Mouse (Mus musculus): ENCODE results near the gene Coro6.

The Coro6 gene

DNA sequence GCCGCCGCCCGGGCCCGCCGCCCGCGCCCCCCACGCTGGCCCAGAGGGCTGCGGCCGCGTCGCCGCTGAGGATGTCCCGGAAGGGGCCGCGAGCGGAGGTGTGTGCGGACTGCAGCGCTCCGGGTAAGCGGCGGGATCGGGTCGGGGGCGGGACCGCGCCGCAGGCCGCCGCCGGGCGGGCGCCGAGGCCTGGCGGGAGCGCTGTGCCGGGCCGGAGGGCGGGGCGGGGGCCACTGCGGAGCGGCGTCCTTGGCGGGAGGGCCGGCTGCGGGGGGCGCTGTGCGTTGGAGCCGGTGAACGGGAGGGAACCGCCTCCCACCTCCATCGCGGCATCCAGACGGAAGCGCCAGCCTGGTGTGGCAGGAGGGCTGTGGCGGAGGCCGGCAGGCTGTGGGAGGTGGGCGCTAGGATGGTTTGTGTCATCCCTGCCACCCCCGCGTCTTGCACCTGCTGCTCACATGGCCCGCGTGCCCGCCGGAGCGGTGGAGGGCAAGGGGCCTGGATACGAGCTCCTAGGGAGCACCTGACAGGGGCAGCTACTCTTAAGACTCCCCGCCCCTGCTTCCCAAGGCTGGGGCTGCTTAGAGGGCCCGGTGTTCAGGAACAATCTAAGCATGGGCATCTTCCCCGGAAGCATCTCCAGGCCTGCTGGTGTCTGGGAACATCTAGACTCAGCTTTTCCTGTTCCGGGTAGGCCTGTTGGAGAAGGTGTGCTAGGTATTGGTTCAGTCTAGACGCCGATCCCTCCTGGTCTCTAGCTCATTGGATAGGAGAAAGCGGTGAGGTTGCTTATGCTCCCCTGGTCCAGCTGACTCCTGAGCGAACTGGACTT is 31.5 kb downstream of the Coro6 start, which contains the start of gene Git1:
Gene Git1 (plus strand): TSS at position 51 of the 832 bp plus-strand sequence.
- DNase-seq (ENCODE audit: low spot score): peak; percentile 34

- no peak for DNase-seq (ENCODE audit: low spot score)
Measured at GRCm38 (mm10) chr11:77494344-77494676, 32.1 kb downstream of the Coro6 start.

DNA sequence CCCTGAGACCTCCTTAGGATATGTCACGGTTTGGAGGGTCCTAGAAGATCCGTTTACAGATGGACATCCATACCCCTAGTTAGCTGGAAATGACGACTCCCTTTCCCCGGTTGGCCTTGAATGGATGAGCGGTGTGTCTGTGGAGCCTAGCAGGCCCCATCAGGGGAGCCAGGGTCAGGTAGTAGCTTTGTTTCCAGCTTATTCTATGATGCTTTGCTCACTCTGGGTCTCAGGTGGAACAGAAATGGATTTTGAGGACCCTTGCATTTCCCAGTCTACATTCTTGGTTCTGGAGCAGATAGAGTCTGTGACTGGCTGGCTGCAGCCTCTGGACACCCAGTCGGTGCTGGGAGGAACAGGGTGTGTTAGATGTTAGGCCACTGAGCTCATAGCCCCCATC is 32.6 kb downstream of the Coro6 start:
- no peak for DNase-seq (ENCODE audit: low spot score)

- DNase-seq (ENCODE audit: low spot score): no peak
Measured at GRCm38 (mm10) chr11:77495507-77495906, 33.3 kb downstream of the Coro6 start.

DNA sequence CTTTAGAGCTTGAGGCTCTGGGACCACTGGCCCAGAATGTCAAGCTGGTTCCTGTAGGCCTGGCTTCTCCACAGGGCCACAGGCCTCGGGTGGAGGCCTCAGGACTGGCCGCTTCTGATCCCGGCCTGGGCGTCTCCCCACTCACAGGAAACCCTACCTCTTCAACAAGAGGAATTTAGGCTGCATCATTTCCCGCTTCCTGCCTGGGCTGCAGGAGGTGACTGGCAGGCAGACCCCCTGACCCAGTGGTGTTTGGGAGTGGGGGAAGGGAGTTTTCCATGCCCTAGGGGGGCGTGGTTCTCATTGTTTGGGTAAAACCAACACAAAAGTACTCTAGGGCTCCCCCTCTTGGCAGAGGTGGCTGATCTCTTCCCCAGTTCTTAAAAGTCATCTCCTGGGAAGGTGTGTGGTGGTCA is 35.1 kb downstream of the Coro6 start:
- peak; percentile 54 for DNase-seq (ENCODE audit: low spot score)

- no peak for DNase-seq (ENCODE audit: low spot score)
Measured at GRCm38 (mm10) chr11:77497851-77498250, 35.6 kb downstream of the Coro6 start.

GRCm38 (mm10) chr11:77498261-77499139 is 36.3 kb downstream of the Coro6 start:
- DNase-seq (ENCODE audit: low spot score): no peak

- DNase-seq (ENCODE audit: low spot score): no peak
Measured at GRCm38 (mm10) chr11:77499354-77499753, 37.1 kb downstream of the Coro6 start.

DNA sequence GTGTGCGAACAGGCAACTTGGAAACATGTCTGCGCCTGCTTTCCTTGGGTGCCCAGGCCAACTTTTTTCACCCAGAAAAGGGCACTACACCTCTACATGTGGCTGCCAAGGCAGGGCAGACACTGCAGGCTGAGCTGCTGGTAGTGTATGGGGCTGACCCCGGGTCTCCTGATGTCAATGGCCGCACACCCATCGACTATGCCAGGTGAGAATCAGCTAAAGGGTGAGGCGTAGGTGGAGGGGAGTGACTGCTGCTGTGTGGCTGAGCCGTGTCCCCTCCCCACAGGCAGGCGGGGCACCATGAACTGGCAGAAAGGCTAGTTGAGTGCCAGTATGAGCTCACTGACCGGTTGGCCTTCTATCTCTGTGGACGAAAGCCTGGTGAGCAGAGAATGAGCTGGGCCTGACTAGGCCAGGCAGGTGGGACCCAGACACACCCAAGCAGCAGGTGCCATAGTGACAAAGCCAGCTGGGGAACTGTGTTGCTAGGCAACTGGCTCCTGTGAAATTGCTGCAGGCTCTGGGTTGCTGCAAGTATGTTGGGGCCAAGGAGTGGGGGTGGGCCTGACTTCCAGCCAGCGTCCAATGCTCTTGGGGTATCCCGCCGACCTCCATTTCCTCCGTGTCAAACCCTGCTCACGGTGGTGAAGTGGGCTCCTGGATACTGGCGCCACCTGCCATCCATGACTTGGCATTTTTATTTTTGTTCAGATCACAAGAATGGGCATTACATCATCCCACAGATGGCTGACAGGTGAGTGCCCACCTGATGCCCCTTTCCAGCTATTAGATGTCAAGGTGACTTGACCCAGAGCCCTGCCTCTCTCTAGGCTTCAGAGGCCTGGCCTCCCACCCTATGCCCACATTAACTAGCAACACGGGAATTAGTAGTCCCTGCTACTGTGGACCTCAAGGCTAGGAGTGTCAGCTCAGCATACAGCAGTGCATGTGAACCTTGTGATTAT is 38.4 kb downstream of the Coro6 start:
- DNase-seq (ENCODE audit: low spot score): no peak

- DNase-seq (ENCODE audit: low spot score): peak; percentile 77
Measured at GRCm38 (mm10) chr11:77501392-77501791, 39.2 kb downstream of the Coro6 start.

DNA sequence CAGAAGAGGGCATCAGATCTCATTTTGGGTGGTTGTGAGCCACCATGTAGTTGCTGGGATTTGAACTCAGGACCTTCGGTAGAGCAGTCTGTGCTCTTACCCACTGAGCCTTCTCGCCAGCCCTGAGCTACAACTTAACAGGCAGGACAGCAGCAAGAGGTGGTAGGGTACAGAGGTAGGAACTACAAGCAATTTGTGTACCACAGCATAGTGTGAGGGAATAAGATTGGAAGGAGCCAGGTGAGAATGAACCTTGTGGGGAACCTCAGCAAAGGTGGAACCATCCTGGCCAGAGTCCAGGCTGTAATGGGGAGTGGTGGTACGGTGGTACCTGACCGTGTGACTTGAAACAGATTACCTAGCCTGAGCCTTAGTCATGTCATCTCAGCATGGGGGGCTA is 39.8 kb downstream of the Coro6 start:
- DNase-seq (ENCODE audit: low spot score): no peak

- no peak for DNase-seq (ENCODE audit: low spot score)
Measured at GRCm38 (mm10) chr11:77502481-77502880, 40.3 kb downstream of the Coro6 start.

DNA sequence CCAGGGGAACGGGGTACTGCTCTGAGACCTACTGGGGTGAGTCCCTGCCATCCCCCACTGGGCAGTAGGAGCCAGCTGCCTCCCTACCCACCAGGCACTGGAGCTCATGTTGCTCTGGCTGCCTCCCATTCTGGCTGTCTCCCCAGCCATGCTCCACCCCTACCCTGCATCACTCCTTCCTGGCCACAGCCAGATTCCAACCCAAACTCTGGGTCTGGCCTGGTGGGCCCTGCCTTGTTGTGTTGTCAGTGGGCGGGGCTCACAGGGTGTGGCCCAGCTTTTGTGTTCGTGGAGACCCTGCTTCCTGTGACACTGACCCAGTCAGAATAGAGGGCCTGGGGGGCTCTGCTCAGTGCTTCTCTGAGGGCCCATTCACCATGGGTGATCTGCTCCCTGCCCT is 41.3 kb downstream of the Coro6 start:
- DNase-seq (ENCODE audit: low spot score): no peak

DNA sequence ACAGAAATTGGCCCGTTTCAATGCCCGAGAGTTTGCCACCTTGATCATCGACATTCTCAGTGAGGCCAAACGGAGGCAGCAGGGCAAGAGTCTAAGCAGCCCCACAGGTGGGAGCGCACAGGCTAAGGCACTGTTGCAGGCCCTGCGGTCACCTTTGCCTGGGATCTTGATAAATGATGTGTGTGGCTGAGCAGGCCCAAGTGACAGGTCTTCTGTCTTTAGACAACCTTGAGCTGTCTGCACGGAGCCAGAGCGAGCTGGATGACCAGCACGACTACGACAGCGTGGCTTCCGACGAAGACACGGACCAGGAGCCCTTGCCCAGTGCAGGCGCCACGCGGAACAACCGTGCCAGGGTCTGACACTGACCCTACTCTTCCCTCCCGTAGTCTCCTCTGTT is 42.2 kb downstream of the Coro6 start:
- DNase-seq (ENCODE audit: low spot score): no peak

- DNase-seq (ENCODE audit: low spot score): no peak
Measured at GRCm38 (mm10) chr11:77505291-77505980, 43.2 kb downstream of the Coro6 start.

- no peak for DNase-seq (ENCODE audit: low spot score)
Measured at GRCm38 (mm10) chr11:77506273-77506672, 44.1 kb downstream of the Coro6 start.

DNA sequence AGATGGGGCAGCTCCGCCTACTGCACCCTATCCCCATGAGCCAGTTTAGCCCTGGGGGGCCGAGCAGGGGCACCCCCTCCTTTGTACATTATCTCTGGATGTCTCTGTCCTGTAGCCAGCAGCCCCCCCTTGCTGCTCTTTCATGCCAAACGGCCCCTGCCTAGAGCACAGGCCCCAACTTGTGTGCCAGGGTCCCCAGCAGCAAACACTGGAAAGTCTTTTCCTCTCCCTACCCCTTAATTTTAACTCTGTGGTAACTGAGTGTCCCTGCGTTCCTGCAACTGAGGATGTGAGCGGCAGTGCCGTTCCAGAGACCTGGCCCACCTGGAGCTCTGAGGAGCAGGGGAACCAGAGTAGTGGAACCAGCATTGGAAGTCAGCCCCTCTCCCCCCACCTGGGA is 44.7 kb downstream of the Coro6 start:
- DNase-seq (ENCODE audit: low spot score): no peak

DNA sequence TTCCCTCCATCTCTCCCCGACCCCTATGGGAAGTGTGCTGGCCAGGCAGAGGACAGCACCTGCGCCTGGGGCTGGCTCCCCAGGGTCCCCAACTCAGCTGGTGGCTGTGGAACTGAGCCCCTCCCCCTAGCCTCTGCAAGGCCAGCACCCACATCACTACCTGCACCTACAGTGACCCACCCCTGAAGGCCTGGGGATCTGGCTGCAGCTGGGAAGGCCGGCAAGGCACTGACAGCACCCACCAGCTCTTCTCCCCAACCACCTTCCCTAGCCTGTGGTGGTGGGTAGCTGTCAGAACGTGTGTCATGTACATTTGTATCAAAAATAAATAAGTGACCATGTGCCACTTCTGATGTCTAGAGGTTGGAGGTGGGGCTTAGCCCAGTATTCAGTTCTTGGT is 45.2 kb downstream of the Coro6 start:
- no peak for DNase-seq (ENCODE audit: low spot score)

DNA sequence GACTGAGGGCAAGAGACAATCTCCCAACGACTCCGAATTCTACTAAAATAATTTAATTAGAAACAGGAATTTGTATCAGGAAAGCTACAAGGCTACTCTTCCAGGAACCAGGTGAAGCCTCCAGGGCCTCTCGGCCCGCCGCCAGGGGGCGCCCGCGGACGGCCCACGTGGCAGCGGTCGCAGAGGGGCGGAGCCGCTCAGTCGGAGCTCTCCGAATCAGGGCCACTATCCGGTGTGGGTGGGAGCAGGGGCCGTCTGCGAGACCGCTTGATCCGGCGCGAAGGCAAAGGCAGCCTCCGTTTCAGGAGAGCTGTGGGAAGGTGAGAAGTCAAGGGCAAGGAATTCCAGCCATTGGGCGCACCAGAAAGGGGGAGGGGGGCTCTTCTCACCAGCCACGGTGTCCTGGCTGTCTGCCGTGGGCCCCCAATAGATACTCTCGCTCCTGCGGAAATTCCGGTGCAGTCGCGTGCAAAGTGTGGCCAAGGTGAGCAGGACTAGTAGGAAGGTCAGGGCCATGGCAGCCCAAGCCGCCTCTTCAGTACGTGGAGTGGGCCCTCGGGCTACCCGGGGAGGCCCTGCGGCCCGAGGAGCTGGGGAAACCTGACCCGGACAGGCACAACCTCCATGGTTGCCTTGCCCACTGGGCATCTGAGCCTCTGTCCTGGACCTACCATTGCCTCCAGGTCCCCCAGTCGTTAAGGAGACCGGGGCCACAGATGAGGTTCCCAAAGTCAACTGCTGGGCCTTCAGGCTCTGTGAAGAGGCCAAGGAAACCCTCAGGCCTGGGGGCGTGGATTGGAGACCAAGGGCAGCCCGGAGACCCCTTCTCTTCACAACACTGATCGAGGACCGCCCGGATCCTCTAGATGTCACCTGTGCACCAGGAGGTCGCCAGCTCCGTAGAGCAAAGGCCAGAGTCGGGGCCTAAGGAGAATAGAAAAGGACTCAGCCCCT is 46.1 kb downstream of the Coro6 start:
- peak; percentile 74 for DNase-seq (ENCODE audit: low spot score)

DNA sequence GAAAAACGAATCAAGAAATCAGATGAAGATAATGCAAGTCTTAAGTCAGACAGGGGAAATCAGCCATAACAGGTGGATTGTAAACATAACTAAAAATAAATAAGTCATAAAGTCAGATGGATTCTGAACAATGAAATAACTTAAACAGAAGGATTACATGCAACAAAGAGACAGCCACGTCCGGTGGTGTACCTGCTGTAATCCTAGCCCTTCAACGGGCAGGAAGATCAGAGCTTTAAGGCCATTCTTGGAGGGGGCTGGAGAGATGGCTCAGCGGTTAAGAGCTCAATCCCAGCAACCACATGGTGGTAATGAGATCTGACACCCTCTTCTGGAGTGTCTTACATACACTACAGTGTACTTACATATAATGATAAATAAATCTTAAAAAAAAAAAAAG is 49.1 kb downstream of the Coro6 start:
- no peak for DNase-seq (ENCODE audit: low spot score)

Measured in c-Kit-positive CD71-positive TER-119-positive erythroid progenitor cells, embryonic 14.5 days (primary cell).